Mouse (Mus musculus) T-cell, adult 2 months (primary cell): ENCODE results near the gene Actb.

Source experiments
- DNase-seq: peaks from one replicate; pipeline ENCODE4 v3.0.0; 2022; ENCODE audit warnings: low spot score

The Actb gene

GRCm38 (mm10) chr5:142877337-142878280 lies 28.9 kb downstream of the Actb start:
- DNase-seq = peak; percentile 86

- no peak for DNase-seq
These were observed 29.7 kb downstream of the Actb start for GRCm38 (mm10) chr5:142876896-142877295.

GRCm38 (mm10) chr5:142875513-142875905 lies 31.0 kb downstream of the Actb start:
- no peak for DNase-seq

GRCm38 (mm10) chr5:142874791-142875512 lies 31.6 kb downstream of the Actb start:
- DNase-seq = no peak

GRCm38 (mm10) chr5:142873718-142874117 lies 32.8 kb downstream of the Actb start:
- no peak for DNase-seq

GRCm38 (mm10) chr5:142871765-142872164 lies 34.8 kb downstream of the Actb start:
- DNase-seq = no peak

GRCm38 (mm10) chr5:142869463-142869862 lies 37.1 kb downstream of the Actb start:
- DNase-seq = no peak

- DNase-seq = no peak
These were observed 48.8 kb downstream of the Actb start for GRCm38 (mm10) chr5:142857763-142858229.

GRCm38 (mm10) chr5:142856408-142856807 lies 50.1 kb downstream of the Actb start:
- DNase-seq = no peak

GRCm38 (mm10) chr5:142854877-142855276 lies 51.7 kb downstream of the Actb start:
- DNase-seq = no peak

- no peak for DNase-seq
These were observed 53.0 kb downstream of the Actb start for GRCm38 (mm10) chr5:142853585-142853984.
